Mouse (Mus musculus) hematopoietic stem cell, adult 5-6 weeks (primary cell): ENCODE measurements at regions not wholly inside any gene's neighbourhood (a gene's known extent, or its start where the extent isn't known, plus 50 kb on each side); places are given as distances from the start of the nearest gene placed in this dataset.
A peak's percentile ranks its signal among the peaks of the same experiment; 100 is the strongest.

Experiments
- ATAC-seq, 2 experiments: fragments of 125-278 bp in 1 of 2; replicated peaks in 1 of 2; 2 replicates each; pipeline ENCODE4 v1.8.0; 2016 to 2017; ENCODE audit warnings: inconsistent platforms in 2 of 2, mild to moderate bottlenecking in 2 of 2, moderate number of reproducible peaks in 2 of 2, low read depth in 1 of 2, moderate TSS enrichment in 1 of 2; ENCODE audit not compliant: low FRiP score in 2 of 2, poor library complexity in 2 of 2, severe bottlenecking in 2 of 2, insufficient read depth in 1 of 2, low TSS enrichment in 1 of 2

DNA sequence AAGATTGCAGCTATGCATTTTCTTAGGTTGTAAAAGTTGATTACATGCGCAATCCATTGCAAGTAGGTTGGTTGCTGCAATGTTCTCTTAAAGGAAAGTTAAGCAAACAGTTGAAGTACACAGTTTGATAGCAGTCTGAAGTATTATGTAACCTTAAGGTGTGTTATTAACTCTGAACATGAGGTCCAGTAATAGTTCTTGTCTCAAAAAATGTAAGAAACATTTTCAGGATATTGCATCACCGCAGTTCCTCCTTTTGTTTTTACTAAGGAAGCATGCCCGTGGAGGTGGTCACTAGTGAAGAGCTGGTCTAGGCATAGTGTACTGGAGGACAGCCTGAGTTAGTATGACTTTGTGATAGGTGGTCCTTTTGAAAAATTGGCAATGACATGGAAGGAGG lies 339.4 kb upstream of the Cldn34d start:
- peak in 1 of 2 experiments; percentile 53; a peak in 1 of 4 replicates for ATAC-seq

DNA sequence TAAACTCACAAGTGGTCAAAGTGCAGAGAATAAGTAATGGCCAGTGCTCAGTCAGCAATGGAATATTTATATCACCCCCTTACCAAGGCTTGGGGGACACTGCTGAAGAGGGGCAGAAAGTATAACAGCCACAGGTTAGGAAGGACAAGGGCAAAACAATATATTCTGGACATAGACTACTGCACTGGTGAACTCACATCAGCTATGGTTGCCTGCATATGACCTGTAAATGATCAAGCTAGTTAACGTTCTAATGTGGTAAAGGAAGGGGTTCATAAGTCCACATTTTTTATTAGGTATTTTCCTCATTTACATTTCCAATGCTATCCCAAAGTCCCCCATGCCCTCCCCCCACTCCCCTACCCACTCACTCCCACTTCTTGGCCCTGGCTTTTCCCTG lies 335.6 kb upstream of the Cldn34d start:
- ATAC-seq, result no peak
